Mouse (Mus musculus) megakaryocyte, adult 5-6 weeks (primary cell): ENCODE measurements at regions not wholly inside any gene's neighbourhood (a gene's known extent, or its start where the extent isn't known, plus 50 kb on each side); places are given as distances from the start of the nearest gene placed in this dataset.
"Not testable (repeated sequence)": the region's sequence is repeated elsewhere in the genome, so short reads cannot be mapped to it uniquely, and the experiment has no call there.

ENCODE experiments used
- ATAC-seq: 2 replicates; pipeline ENCODE4 v1.8.0; 2016; ENCODE audit warnings: mild to moderate bottlenecking, inconsistent platforms; ENCODE audit not compliant: poor library complexity, severe bottlenecking

DNA sequence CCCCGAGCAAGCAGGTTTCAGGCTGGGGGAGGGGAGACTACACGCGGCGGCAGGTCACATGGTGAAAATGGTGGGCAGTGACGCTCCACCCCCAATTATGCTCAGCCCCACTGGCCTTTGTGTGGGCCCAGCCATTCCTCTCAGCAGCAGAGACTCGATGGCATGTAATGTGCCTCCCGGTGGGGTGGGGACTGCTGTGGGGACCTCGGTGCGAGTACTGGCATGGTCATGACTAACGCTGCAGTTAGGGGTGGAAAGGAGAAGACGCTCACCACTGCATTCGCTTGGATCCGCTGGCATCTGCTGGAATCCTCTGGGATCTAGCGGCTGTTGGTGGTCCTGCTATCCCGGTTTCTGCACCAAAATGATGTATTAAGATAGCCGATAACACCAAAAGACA, 86.0 kb upstream of the Lemd2 start:
- no peak for ATAC-seq

- not testable (repeated sequence) for ATAC-seq
These were observed 85.5 kb upstream of the Lemd2 start for GRCm38 (mm10) chr17:27289804-27290203.

GRCm38 (mm10) chr17:27287986-27288385, 83.7 kb upstream of the Lemd2 start:
- not testable (repeated sequence) for ATAC-seq

DNA sequence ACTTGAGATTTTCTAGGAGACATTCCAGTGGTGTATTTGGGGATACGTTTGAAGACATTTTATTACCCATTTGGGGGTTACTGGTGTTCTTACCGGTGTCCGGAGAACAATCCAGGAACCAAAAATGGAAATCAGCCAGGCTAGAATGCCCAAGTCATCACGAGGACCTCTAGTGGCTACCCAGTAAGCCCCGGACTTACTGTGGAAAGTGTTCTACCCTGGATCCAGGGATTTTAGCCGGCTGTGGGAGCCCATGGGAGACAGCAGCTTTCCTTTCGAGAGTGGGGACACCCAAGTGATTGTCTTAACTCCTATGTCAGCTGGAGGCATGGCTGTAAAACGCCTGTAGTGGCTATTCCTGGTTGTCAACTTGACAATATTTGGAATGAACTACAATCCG, 77.0 kb upstream of the Lemd2 start:
- no peak for ATAC-seq

DNA sequence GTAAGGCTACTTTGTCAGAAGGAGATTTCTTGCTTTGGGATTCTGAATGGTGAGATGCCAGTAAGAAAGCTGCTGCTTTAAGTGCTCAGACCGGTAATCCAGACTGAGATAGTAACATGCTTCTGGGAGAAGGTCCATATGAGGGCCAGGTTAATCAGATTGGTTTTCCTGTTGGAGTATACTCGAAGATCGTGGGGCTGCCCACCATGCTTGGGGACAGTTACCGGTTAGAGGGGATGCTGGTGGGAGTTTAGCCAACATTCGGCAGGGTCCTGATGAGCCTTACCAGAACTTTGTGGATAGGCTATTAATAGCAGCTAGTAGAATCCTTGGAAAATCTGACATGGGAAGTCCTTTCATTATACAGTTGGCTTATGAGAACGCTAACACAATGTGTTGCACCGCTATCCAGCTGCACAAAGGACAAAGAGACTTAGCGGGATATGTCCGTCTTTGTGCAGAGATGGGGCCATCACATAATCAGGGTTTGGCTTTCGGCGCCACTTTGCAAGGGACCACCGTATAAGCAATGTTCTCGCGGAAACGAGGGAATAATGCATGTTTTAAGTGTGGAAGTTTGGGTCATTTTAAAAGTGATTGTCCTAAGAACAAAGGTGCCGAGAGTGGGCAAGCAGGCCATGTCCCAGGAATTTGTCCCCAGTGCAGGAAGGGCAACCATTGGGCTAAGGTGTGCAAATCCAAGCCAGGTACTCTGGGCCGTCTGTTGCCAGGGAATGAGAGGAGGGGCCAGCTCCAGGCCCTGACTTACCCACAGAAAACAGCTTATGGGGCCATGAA, 75.4 kb upstream of the Lemd2 start:
- not testable (repeated sequence) for ATAC-seq

- not testable (repeated sequence) for ATAC-seq
These were observed 73.5 kb upstream of the Lemd2 start for GRCm38 (mm10) chr17:27277786-27278185.

- ATAC-seq = not testable (repeated sequence)
These were observed 67.5 kb upstream of the Lemd2 start for GRCm38 (mm10) chr17:27271756-27272155.

- not testable (repeated sequence) for ATAC-seq
These were observed 66.5 kb upstream of the Lemd2 start for GRCm38 (mm10) chr17:27270776-27271175.

GRCm38 (mm10) chr17:27264607-27265006, 60.3 kb upstream of the Lemd2 start:
- not testable (repeated sequence) for ATAC-seq

DNA sequence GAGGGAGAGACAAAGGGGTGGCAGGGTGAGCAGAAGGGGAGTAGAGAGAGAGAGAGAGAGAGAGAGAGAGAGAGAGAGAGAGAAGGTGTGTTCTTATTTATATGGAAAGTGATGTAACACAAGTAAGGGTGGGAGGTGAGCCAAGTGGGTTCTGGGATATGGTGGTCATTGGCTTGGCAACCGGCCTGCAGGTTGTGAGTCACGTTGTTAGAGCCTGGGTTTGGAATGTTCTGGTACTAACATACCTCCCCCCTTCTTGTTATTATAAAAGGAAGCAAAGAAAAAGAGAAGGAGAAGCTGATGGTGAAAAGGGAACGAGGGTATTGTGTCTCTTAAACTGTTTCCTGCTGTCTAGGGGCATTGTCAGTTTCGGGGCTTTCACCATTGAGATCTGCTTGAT, 58.3 kb upstream of the Lemd2 start:
- no peak for ATAC-seq

DNA sequence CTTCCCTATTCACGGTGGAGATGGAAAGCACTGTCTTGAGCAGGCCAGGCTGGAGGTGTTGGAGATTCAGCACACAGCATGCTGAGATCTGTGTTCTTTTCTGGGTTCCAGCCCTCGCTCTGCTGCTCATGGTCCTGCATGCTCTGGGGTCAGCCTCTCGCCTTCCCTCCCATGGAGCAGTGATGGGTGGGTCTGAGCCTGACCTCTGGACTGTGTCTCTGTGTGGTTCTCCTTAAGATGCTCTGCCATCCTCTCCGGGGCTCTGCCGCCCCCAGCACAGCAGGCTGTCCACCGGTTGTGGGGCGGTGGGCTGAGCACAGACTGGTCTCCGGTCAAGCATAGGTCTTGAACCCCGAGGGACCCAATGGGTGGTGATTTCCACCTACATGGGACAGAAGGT, 57.7 kb upstream of the Lemd2 start:
- ATAC-seq = no peak

DNA sequence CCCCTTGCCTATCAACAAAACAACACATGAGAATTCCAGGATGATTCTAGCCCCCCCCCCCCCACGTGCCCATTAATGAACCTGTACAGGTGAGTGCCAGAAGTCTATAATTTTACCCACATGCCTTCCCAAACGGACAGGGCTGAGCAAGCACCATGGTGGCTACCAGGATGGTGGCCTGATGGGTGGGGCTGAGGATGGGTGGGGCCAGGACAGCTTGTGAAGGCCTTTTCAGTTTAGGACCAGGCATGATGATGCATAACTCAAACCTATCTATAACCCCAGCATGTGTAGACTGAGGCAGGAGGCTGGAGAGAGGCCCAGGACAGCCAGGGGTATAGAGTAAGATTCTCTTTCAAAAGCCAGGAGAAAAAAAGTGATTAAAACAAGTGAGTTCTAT, 57.0 kb upstream of the Lemd2 start:
- no peak for ATAC-seq

DNA sequence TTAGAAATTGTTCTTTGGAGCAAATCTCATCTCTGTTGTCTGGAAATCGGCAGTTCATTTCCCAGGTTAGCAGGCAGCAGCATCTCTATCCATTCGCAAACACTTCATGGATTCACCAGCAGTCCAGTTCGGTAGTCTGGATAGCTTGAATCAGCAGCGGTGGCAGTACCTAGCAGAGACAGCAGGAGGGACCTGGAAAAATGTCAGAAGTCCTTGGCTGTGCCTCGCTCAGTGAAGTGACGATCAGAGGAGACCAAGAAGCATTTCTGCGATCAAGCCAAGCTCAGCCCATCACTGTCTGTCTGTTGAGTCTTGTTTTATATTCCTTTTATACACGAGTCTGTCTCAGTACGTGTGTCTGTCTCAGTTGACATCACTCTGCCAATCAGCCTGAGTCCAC, 55.8 kb upstream of the Lemd2 start:
- no peak for ATAC-seq

- no peak for ATAC-seq
These were observed 53.1 kb upstream of the Lemd2 start for GRCm38 (mm10) chr17:27257345-27257744.

DNA sequence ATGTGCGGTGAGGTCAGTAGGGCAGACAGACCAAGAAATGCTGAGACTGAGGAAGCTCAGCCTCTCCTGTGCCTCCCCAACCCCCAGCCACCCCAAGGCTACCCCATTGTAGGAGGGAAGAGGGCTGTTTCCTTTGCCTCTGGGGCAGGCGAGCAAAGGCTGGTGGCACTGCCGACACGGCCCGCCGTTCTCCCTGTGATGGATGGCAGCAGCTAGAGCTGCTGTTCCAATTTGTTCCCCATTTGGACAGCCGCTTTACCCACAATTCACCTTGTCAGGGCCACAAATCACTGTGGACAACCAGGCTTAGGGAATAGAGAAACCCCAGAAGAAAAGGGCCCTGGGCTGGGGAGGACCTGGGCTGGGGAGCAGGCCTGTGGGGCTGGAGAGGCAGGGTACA, 51.5 kb upstream of the Lemd2 start:
- ATAC-seq = no peak
